Mouse (Mus musculus): ENCODE results near the gene Ube2g2. TPM values are rescaled to one million over a fixed set of nuclear protein-coding genes. Genes with fewer than 3 reads are reported as not detected.

The Ube2g2 gene
- total RNA-seq, 2 experiments from 2014 or later = 22.8 to 34.2 TPM

Other genes starting within 250 kb of the Ube2g2 start
- gene Adarb1, start 204.0 kb upstream of the Ube2g2 start, total RNA-seq (2015) = 1.6 TPM in 2 replicates
- 0.17 and 0.71 TPM in 2 replicates for gene Adarb1, start 204.0 kb upstream of the Ube2g2 start, total RNA-seq (2017)
- gene Fam207a, start 106.5 kb upstream of the Ube2g2 start, total RNA-seq (2015) = 9.1 and 9.9 TPM in 2 replicates
- 28.8 and 38.1 TPM in 2 replicates for gene Fam207a, start 106.5 kb upstream of the Ube2g2 start, total RNA-seq (2017)
- gene Itgb2, start 92.0 kb upstream of the Ube2g2 start, total RNA-seq (2015) = 37.2 and 37.9 TPM in 2 replicates
- gene Itgb2, start 92.0 kb upstream of the Ube2g2 start, total RNA-seq (2017) = 35.1 and 42.0 TPM in 2 replicates
- 54.1 and 60.0 TPM in 2 replicates for gene Pttg1ip, start 40.6 kb upstream of the Ube2g2 start, total RNA-seq (2015)
- 31.8 and 37.6 TPM in 2 replicates for gene Pttg1ip, start 40.6 kb upstream of the Ube2g2 start, total RNA-seq (2017)
- 34.5 and 38.8 TPM in 2 replicates for gene Sumo3, start 16.2 kb upstream of the Ube2g2 start, total RNA-seq (2015)
- 187 and 212 TPM in 2 replicates for gene Sumo3, start 16.2 kb upstream of the Ube2g2 start, total RNA-seq (2017)
- gene Gm49325, start 16.1 kb upstream of the Ube2g2 start, total RNA-seq (2015) = not detected in 2 replicates
- 1.1 TPM in 1 of 2 replicates, not detected in the other for gene Gm49325, start 16.1 kb upstream of the Ube2g2 start, total RNA-seq (2017)
- gene Tspear, start 64.3 kb downstream of the Ube2g2 start, total RNA-seq (2015) = 0.12 and 0.96 TPM in 2 replicates
- not detected in 2 replicates for gene Tspear, start 64.3 kb downstream of the Ube2g2 start, total RNA-seq (2017)
- not detected in 2 replicates for gene Gm19402, start 68.5 kb downstream of the Ube2g2 start, total RNA-seq (2015)
- gene Gm19402, start 68.5 kb downstream of the Ube2g2 start, total RNA-seq (2017) = not detected in 2 replicates
- not detected in 2 replicates for gene Gm9508, start 75.0 kb downstream of the Ube2g2 start, total RNA-seq (2015)
- gene Gm9508, start 75.0 kb downstream of the Ube2g2 start, total RNA-seq (2017) = not detected in 2 replicates
- not detected in 2 replicates for gene Gm10272, start 84.4 kb downstream of the Ube2g2 start, total RNA-seq (2015)
- gene Gm10272, start 84.4 kb downstream of the Ube2g2 start, total RNA-seq (2017) = not detected in 2 replicates
- not detected in 2 replicates for gene Gm10024, start 89.2 kb downstream of the Ube2g2 start, total RNA-seq (2015)
- not detected in 2 replicates for gene Gm10024, start 89.2 kb downstream of the Ube2g2 start, total RNA-seq (2017)
- not detected in 2 replicates for gene Gm10142, start 93.5 kb downstream of the Ube2g2 start, total RNA-seq (2015)
- not detected in 2 replicates for gene Gm10142, start 93.5 kb downstream of the Ube2g2 start, total RNA-seq (2017)
- not detected in 2 replicates for gene Krtap12-1, start 98.3 kb downstream of the Ube2g2 start, total RNA-seq (2015)
- gene Krtap12-1, start 98.3 kb downstream of the Ube2g2 start, total RNA-seq (2017) = not detected in 2 replicates
- not detected in 2 replicates for gene Gm10100, start 104.2 kb downstream of the Ube2g2 start, total RNA-seq (2015)
- not detected in 2 replicates for gene Gm10100, start 104.2 kb downstream of the Ube2g2 start, total RNA-seq (2017)
- gene Gm18596, start 120.4 kb downstream of the Ube2g2 start, total RNA-seq (2015) = not detected in 2 replicates
- gene Gm18596, start 120.4 kb downstream of the Ube2g2 start, total RNA-seq (2017) = not detected in 2 replicates
- gene Gm9736, start 129.1 kb downstream of the Ube2g2 start, total RNA-seq (2015) = not detected in 2 replicates
- gene Gm9736, start 129.1 kb downstream of the Ube2g2 start, total RNA-seq (2017) = not detected in 2 replicates
- not detected in 2 replicates for gene Gm3233, start 137.4 kb downstream of the Ube2g2 start, total RNA-seq (2015)
- not detected in 2 replicates for gene Gm3233, start 137.4 kb downstream of the Ube2g2 start, total RNA-seq (2017)
- gene Gm3238, start 149.1 kb downstream of the Ube2g2 start, total RNA-seq (2015) = not detected in 2 replicates
- gene Gm3238, start 149.1 kb downstream of the Ube2g2 start, total RNA-seq (2017) = not detected in 2 replicates
- gene Gm7138, start 154.7 kb downstream of the Ube2g2 start, total RNA-seq (2015) = not detected in 2 replicates
- not detected in 2 replicates for gene Gm7138, start 154.7 kb downstream of the Ube2g2 start, total RNA-seq (2017)
- gene Gm3250, start 160.3 kb downstream of the Ube2g2 start, total RNA-seq (2015) = not detected in 2 replicates
- gene Gm3250, start 160.3 kb downstream of the Ube2g2 start, total RNA-seq (2017) = not detected in 2 replicates
- gene Gm7137, start 165.9 kb downstream of the Ube2g2 start, total RNA-seq (2015) = not detected in 2 replicates
- not detected in 2 replicates for gene Gm7137, start 165.9 kb downstream of the Ube2g2 start, total RNA-seq (2017)
- not detected in 2 replicates for gene Gm9639, start 172.8 kb downstream of the Ube2g2 start, total RNA-seq (2015)
- gene Gm9639, start 172.8 kb downstream of the Ube2g2 start, total RNA-seq (2017) = not detected in 2 replicates
- gene Gm19668, start 176.9 kb downstream of the Ube2g2 start, total RNA-seq (2015) = not detected in 2 replicates
- not detected in 2 replicates for gene Gm19668, start 176.9 kb downstream of the Ube2g2 start, total RNA-seq (2017)
- gene Gm9507, start 189.6 kb downstream of the Ube2g2 start, total RNA-seq (2015) = not detected in 2 replicates
- not detected in 2 replicates for gene Gm9507, start 189.6 kb downstream of the Ube2g2 start, total RNA-seq (2017)
- gene Gm2696, start 192.4 kb downstream of the Ube2g2 start, total RNA-seq (2015) = not detected in 2 replicates
- not detected in 2 replicates for gene Gm2696, start 192.4 kb downstream of the Ube2g2 start, total RNA-seq (2017)
- not detected in 2 replicates for gene Krtap10-4, start 204.8 kb downstream of the Ube2g2 start, total RNA-seq (2015)
- not detected in 2 replicates for gene Krtap10-4, start 204.8 kb downstream of the Ube2g2 start, total RNA-seq (2017)
- not detected in 2 replicates for gene Krtap10-10, start 213.7 kb downstream of the Ube2g2 start, total RNA-seq (2015)
- not detected in 2 replicates for gene Krtap10-10, start 213.7 kb downstream of the Ube2g2 start, total RNA-seq (2017)
- gene Gm36176, start 224.5 kb downstream of the Ube2g2 start, total RNA-seq (2015) = not detected in 2 replicates
- gene Gm36176, start 224.5 kb downstream of the Ube2g2 start, total RNA-seq (2017) = not detected in 2 replicates
- gene Gm10318, start 230.6 kb downstream of the Ube2g2 start, total RNA-seq (2015) = not detected in 2 replicates
- gene Gm10318, start 230.6 kb downstream of the Ube2g2 start, total RNA-seq (2017) = not detected in 2 replicates
- not detected in 2 replicates for gene Gm3285, start 239.7 kb downstream of the Ube2g2 start, total RNA-seq (2015)
- gene Gm3285, start 239.7 kb downstream of the Ube2g2 start, total RNA-seq (2017) = not detected in 2 replicates